31 mouse cellular contexts compared by ENCODE assay signal in the genomic region with DNA sequence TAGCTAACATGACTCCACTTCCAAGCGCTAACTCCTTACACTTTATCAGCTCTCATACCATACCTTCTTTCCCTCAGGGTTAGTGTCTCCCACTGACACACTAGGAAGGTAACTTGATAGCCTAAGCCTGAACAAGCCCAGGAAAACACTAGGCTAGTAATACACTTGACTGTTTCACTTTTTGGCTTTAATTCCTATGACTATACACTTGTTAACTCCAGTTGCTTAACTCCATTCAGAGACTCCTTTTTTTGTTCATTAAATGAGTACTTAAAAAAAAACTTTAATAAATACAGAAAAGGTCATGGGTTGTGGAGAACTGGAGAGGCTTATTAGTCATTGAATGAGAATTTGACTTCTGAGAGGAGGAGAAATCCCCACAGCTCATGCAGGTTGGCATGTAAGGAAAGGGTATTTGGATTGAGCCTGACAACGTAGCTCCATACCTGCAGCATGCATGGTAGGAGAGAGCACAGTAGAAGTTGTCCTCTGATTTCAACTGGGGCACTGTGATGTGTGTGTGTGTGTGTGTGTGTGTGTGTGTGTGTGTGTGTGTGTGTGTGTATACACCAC. TPM values are rescaled to one million over a fixed set of nuclear protein-coding genes. Genes with fewer than 3 reads are reported as not detected.
DNase-seq lines count a peak whose midpoint lies in the region; ATAC-seq and TF ChIP-seq lines count a peak whose summit lies in the region.
"Had no signal": no experiment of that assay in that cellular context is flagged by ENCODE, and none has a peak within 500 bp of the region (broad histone marks: within the 10 kb centered on the region; RNA-seq: fewer than 3 reads in every experiment).

No protein-coding gene starts in this region.

- H3K27me3 ChIP-seq in kidney, postnatal 0 days (ENCODE audit: insufficient read depth, low read length) = no peaks in the 10 kb centered on the region
- H3K27me3 ChIP-seq: heart, embryonic 13.5 days; hindbrain, embryonic 15.5 days; kidney, embryonic 15.5 days; liver, embryonic 12.5 days; stomach, embryonic 15.5 days had no signal

- ATAC-seq in kidney, postnatal 0 days (replicated peaks; ENCODE audit: low FRiP score, low read depth) = no peak
- ATAC-seq: activated CD4-positive, CD25-positive, alpha-beta regulatory T cell, adult 4 months; forebrain, embryonic 16.5 days; inflammation-experienced regulatory T-cells, adult 6 months; liver, embryonic 12.5 days; liver, postnatal 0 days had no signal

- peak; percentile 17 to 54 for DNase-seq in adrenal gland, adult (ENCODE audit: inconsistent age in 2 of 2, low spot score in 1 of 2)
- DNase-seq in adrenal gland, postnatal 36 days = no peak
- peak; percentile 16 for DNase-seq in kidney, postnatal 0 days (ENCODE audit: low spot score)
- no peak for DNase-seq in kidney, postnatal 36 days
- DNase-seq in 3134 (ENCODE audit: extremely low read depth, insufficient read length, low spot score) = peak; percentile 62
- no peak for DNase-seq in ovary, postnatal 36 days (ENCODE audit: low spot score)
- DNase-seq: adrenal gland, postnatal 14 days; cerebellum, adult 11-12 months; cerebellum, adult 9-11 months; gastrocnemius, adult 2 months; gastrocnemius, postnatal 36 days; heart, adult 2 months; heart, postnatal 10 days; kidney, adult 11 months; layer of hippocampus, postnatal 36 days; left cerebral cortex, postnatal 4 days; liver, postnatal 0 days; midbrain, embryonic 14.5 days; right cerebral cortex, postnatal 25 days had no signal

- TF ChIP-seq POLR2A in embryonic fibroblast, embryonic 13.5 days (IDR thresholded peaks at IDR 0.05; ENCODE audit: low read depth, low read length) = no peak

- WGBS in kidney, postnatal 0 days = 49% methylated on average over 2 of the region's 2 CpGs

- H3K4me3 ChIP-seq in kidney, postnatal 0 days (replicated peaks; ENCODE audit: low read depth, low read length) = no peak overlapping the region
- no peak overlapping the region for H3K4me3 ChIP-seq in embryonic fibroblast, embryonic 13.5 days (ENCODE audit: insufficient read depth, low read length)
- H3K4me3 ChIP-seq: gastrocnemius, adult 2 months; heart, adult 2 months; heart, embryonic 13.5 days; hindbrain, embryonic 15.5 days; kidney, embryonic 15.5 days; liver, embryonic 12.5 days; stomach, embryonic 15.5 days had no signal

- H3K9ac ChIP-seq in kidney, postnatal 0 days (ENCODE audit: low read depth, low read length) = no peak overlapping the region
- H3K9ac ChIP-seq: heart, embryonic 13.5 days; hindbrain, embryonic 15.5 days; kidney, embryonic 15.5 days; liver, embryonic 12.5 days; liver, postnatal 0 days; stomach, embryonic 15.5 days had no signal

- H3K36me3 ChIP-seq in kidney, postnatal 0 days (ENCODE audit: insufficient read depth, low read length) = peaks cover 12% of the 10 kb centered on the region; the same call in 1 of the 2 replicates
- H3K36me3 ChIP-seq: liver, embryonic 12.5 days had no signal

- no peaks in the 10 kb centered on the region for H3K4me1 ChIP-seq in kidney, postnatal 0 days (replicated peaks; ENCODE audit: insufficient read depth, low read length)
- peaks cover 10% of the 10 kb centered on the region for H3K4me1 ChIP-seq in embryonic fibroblast, embryonic 13.5 days (ENCODE audit: control insufficient read depth, insufficient read depth, low read length)
- H3K4me1 ChIP-seq: hindbrain, embryonic 15.5 days; kidney, embryonic 15.5 days; liver, embryonic 12.5 days; stomach, embryonic 15.5 days had no signal

- no peak for TF ChIP-seq CTCF in kidney, postnatal 0 days (IDR thresholded peaks at IDR 0.05; ENCODE audit: low read depth)
- no peak for TF ChIP-seq CTCF in embryonic fibroblast, embryonic 13.5 days (IDR thresholded peaks at IDR 0.05; ENCODE audit: borderline replicate concordance, insufficient read depth, low read length)

- H3K9me3 ChIP-seq in kidney, postnatal 0 days (replicated peaks; ENCODE audit: low read length) = no peaks in the 10 kb centered on the region
- H3K9me3 ChIP-seq: heart, embryonic 13.5 days; hindbrain, embryonic 15.5 days; kidney, embryonic 15.5 days; liver, embryonic 12.5 days; stomach, embryonic 15.5 days had no signal

- no peak overlapping the region for H3K4me2 ChIP-seq in kidney, postnatal 0 days (ENCODE audit: low read length)
- H3K4me2 ChIP-seq: heart, embryonic 13.5 days; hindbrain, embryonic 15.5 days; kidney, embryonic 15.5 days; liver, embryonic 12.5 days; stomach, embryonic 15.5 days had no signal

- no peak overlapping the region for H3K27ac ChIP-seq in kidney, postnatal 0 days
- H3K27ac ChIP-seq in embryonic fibroblast, embryonic 13.5 days (ENCODE audit: insufficient read depth, low read length) = peak overlapping the region; percentile 25; the same call in 1 of the 2 replicates
- H3K27ac ChIP-seq: gastrocnemius, adult 2 months; heart, adult 2 months; heart, embryonic 13.5 days; hindbrain, embryonic 15.5 days; kidney, embryonic 15.5 days; liver, embryonic 12.5 days; stomach, embryonic 15.5 days had no signal

RNA-seq across cellular contexts. Expression of a gene that starts 41.3 kb away (rescaled TPM):
- 1 to 10 TPM; 3.0 to 5.5 TPM for total RNA-seq in adrenal gland, postnatal 36 days (2021)
- polyA plus RNA-seq in kidney, postnatal 0 days (2015; fragmentation: Nextera tagmentation; extraction: Ambion mirVana) = 3.3 and 4.1 TPM in 2 replicates
- 1.7 and 2.0 TPM in 2 replicates for polyA plus RNA-seq in embryonic fibroblast, embryonic 13.5 days (2011; ENCODE audit: insufficient read length, low read depth, missing spikeins)
- total RNA-seq: hematopoietic stem cell, adult 5-6 weeks; MEL; monocyte, adult 5-6 weeks had no signal
- polyA plus RNA-seq: activated CD4-positive, CD25-positive, alpha-beta regulatory T cell, adult 4 months; inflammation-experienced regulatory T-cells, adult 6 months had no signal

RNA-seq across cellular contexts. Expression of a gene that starts 42.6 kb away (rescaled TPM):
- 100 to 1,000 TPM in 1 of 2 experiments, 10 to 100 TPM in 1; 67.3 to 109 TPM for total RNA-seq in adrenal gland, postnatal 36 days (2021)
- polyA plus RNA-seq in kidney, postnatal 0 days (2015; fragmentation: Nextera tagmentation; extraction: Ambion mirVana) = 96.4 and 102 TPM in 2 replicates
- 45.8 and 51.7 TPM in 2 replicates for polyA plus RNA-seq in embryonic fibroblast, embryonic 13.5 days (2011; ENCODE audit: insufficient read length, low read depth, missing spikeins)

Comparison
In these comparisons a context has a peak if more than half of its experiments do, and no peak if none do; other contexts are left out.
1. DNase-seq: peak in adrenal gland, adult (2 of 2), kidney, postnatal 0 days (single experiment) and 3134 (single experiment); none in adrenal gland, postnatal 36 days (0 of 2), kidney, postnatal 36 days (0 of 2) and ovary, postnatal 36 days (single experiment).